Mouse (Mus musculus) layer of hippocampus, adult 2 months (tissue): ENCODE data around the gene Fam187b. TPM values are rescaled to one million over a fixed set of nuclear protein-coding genes. Genes with fewer than 3 reads are reported as not detected.

Experiments
- DNase-seq, 2 experiments: peaks; one replicate each; pipeline ENCODE4 v3.0.0; 2022; ENCODE audit warnings: low spot score in 2 of 2
- H3K27ac ChIP-seq: fragments of 200-600 bp; 2 replicates; pipeline ENCODE4 v1.8.1; 2022
- H3K4me3 ChIP-seq: fragments of 200-600 bp; 2 replicates; pipeline ENCODE4 v1.8.1; 2022; ENCODE audit warnings: mild to moderate bottlenecking
- CTCF ChIP-seq: fragments of 200-600 bp; conservative IDR thresholded peaks from 2 replicates; pipeline ENCODE4 v1.8.1; 2022; ENCODE audit warnings: antibody characterized with exemption, mild to moderate bottlenecking, moderate library complexity
- total RNA-seq, 2 experiments: library from RNA; stranded (reverse); gene quantifications; 2 replicates each; pipeline ENCODE4 v1.2.3; 2021

Fam187b gene
- total RNA-seq, 2 experiments from 2014 or later, result not detected

- no peak overlapping the region for H3K4me3 ChIP-seq
- no peak for DNase-seq
- no peak for TF ChIP-seq CTCF
- H3K27ac ChIP-seq, result no peak overlapping the region
These were observed 64.1 kb downstream of the Fam187b start for GRCm38 (mm10) chr7:31037675-31038074.

DNA sequence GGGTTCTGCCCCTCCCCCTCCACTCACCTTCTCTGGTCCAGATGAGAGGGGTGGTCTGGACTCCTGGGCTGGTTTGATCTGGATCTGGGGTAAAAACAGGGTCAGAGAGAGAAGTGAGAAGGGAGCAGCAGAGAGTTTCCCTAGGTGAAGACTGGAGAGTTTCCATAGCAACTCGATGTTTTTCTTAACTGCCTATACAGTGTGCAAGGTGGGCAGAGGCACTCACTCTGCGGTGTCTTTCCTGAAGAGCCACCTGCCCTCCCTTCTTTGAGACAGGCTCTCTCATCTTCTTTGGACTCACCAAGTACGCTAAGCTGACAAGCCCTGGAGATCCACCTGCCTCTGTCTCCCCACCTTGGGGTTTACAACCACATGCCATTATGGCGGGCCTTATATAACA lies 65.4 kb downstream of the Fam187b start:
- Histone ChIP-seq H3K4me3 (no peak overlapping the region), H3K27ac (no peak overlapping the region)
- DNase-seq, result no peak
- TF ChIP-seq CTCF, result no peak

Other genes starting within 250 kb of the Fam187b start
- gene Tmem147, start 244.2 kb upstream of the Fam187b start, total RNA-seq, result 100 to 1,000 TPM; 108 to 112 TPM
- gene Gapdhs, start 230.1 kb upstream of the Fam187b start, total RNA-seq, result not detected
- 1 to 10 TPM; 4.9 to 6.1 TPM for gene Sbsn, start 222.3 kb upstream of the Fam187b start, total RNA-seq
- under 1 TPM; 0.56 to 1.00 TPM for gene Dmkn, start 210.0 kb upstream of the Fam187b start, total RNA-seq
- gene Krtdap, start 185.9 kb upstream of the Fam187b start, total RNA-seq, result not detected
- not detected for gene Ffar2, start 150.0 kb upstream of the Fam187b start, total RNA-seq
- not detected for gene Ffar3, start 117.6 kb upstream of the Fam187b start, total RNA-seq
- gene Ffar1, start 112.2 kb upstream of the Fam187b start, total RNA-seq, result not detected
- gene Cd22, start 93.4 kb upstream of the Fam187b start, total RNA-seq, result not detected
- gene Mag, start 58.9 kb upstream of the Fam187b start, total RNA-seq, result 100 to 1,000 TPM; 135 to 145 TPM
- not detected for gene Hamp2, start 49.1 kb upstream of the Fam187b start, total RNA-seq
- not detected for gene Hamp, start 29.8 kb upstream of the Fam187b start, total RNA-seq
- gene Usf2, start 17.0 kb upstream of the Fam187b start, total RNA-seq, result 100 to 1,000 TPM; 134 to 137 TPM
- 1 to 10 TPM; 7.5 to 8.6 TPM for gene Lsr, start 326 bp upstream of the Fam187b start, total RNA-seq
- gene Fxyd5, start 68.7 kb downstream of the Fam187b start, total RNA-seq, result 10 to 100 TPM; 17.3 to 26.9 TPM
- gene Fxyd7, start 77.7 kb downstream of the Fam187b start, total RNA-seq, result 100 to 1,000 TPM; 117 to 121 TPM
- 100 to 1,000 TPM in 1 of 2 experiments, 10 to 100 TPM in 1; 90.9 to 114 TPM for gene Fxyd1, start 83.4 kb downstream of the Fam187b start, total RNA-seq
- gene Lgi4, start 85.6 kb downstream of the Fam187b start, total RNA-seq, result 10 to 100 TPM; 37.9 to 41.9 TPM
- 1 to 10 TPM in 1 of 2 experiments, not detected in 1; 1.7 TPM for gene Fxyd3, start 102.9 kb downstream of the Fam187b start, total RNA-seq
- 1 to 10 TPM; 2.9 to 7.1 TPM for gene Hpn, start 141.5 kb downstream of the Fam187b start, total RNA-seq
- gene Scn1b, start 153.2 kb downstream of the Fam187b start, total RNA-seq, result 100 to 1,000 TPM; 585 to 611 TPM
- gene Gramd1a, start 182.1 kb downstream of the Fam187b start, total RNA-seq, result 100 to 1,000 TPM; 118 to 124 TPM